Mouse (Mus musculus) forebrain, embryonic 11.5 days (tissue): ENCODE results near the gene Spon1. TPM values are rescaled to one million over a fixed set of nuclear protein-coding genes. Genes with fewer than 3 reads are reported as not detected.
A peak's percentile ranks its signal among the peaks of the same experiment; 100 is the strongest.

Experiments
- ATAC-seq: fragments of 200-750 bp; cut with Nextera tagmentation; replicated peaks from 2 replicates; pipeline ENCODE4 v1.8.0; 2017; ENCODE audit warnings: moderate TSS enrichment; ENCODE audit not compliant: low FRiP score
- DNase-seq: peaks from one replicate; pipeline ENCODE4 v3.0.0-alpha.2; 2017; ENCODE audit warnings: low spot score
- H3K27ac ChIP-seq: fragments of 300-500 bp; sonication (generic); 2 replicates; pipeline ENCODE4 v1.5.1; 2014; ENCODE audit warnings: low read depth, low read length
- H3K27me3 ChIP-seq: fragments of 300-500 bp; sonication (generic); 2 replicates; pipeline ENCODE4 v1.6.1; 2014; ENCODE audit warnings: mild to moderate bottlenecking, low read length, mixed read lengths; ENCODE audit not compliant: control insufficient read depth, insufficient read depth
- H3K36me3 ChIP-seq: fragments of 300-500 bp; sonication (generic); 2 replicates; pipeline ENCODE4 v1.6.1; 2014; ENCODE audit warnings: mild to moderate bottlenecking, low read length, moderate library complexity, mixed read lengths; ENCODE audit not compliant: control insufficient read depth, insufficient read depth
- H3K4me1 ChIP-seq: fragments of 300-500 bp; sonication (generic); replicated peaks from 2 replicates; pipeline ENCODE4 v1.6.1; 2014; ENCODE audit warnings: low read length, mixed read lengths; ENCODE audit not compliant: control insufficient read depth, insufficient read depth
- H3K4me2 ChIP-seq: fragments of 300-500 bp; sonication (generic); 2 replicates; pipeline ENCODE4 v1.6.1; 2014; ENCODE audit warnings: low read depth, mild to moderate bottlenecking, low read length, moderate library complexity, mixed read lengths; ENCODE audit not compliant: severe bottlenecking
- H3K4me3 ChIP-seq: fragments of 300-500 bp; sonication (generic); 2 replicates; pipeline ENCODE4 v1.5.1; 2014; ENCODE audit warnings: low read depth, low read length
- H3K9ac ChIP-seq: fragments of 300-500 bp; sonication (generic); 2 replicates; pipeline ENCODE4 v1.6.1; 2014; ENCODE audit warnings: low read length
- H3K9me3 ChIP-seq: fragments of 300-500 bp; sonication (generic); 2 replicates; pipeline ENCODE4 v1.6.1; 2016; ENCODE audit warnings: low read length, mixed read lengths; ENCODE audit not compliant: control insufficient read depth
- WGBS: fragments of 180-500 bp; shearing (Covaris S2); extraction: QIAGEN DNeasy Blood & Tissue Kit; methylation state at CpG from one replicate; pipeline ENCODE4 v1.1.7; 2014; 5-methylcytosine and 5-hydroxymethylcytosine counted together
- polyA plus RNA-seq: library from polyadenylated mRNA; unstranded; fragments of >200 nt; fragmentation: Nextera tagmentation; extraction: Ambion mirVana; gene quantifications from 2 replicates; pipeline ENCODE4 v1.2.1, GENCODE M21; 2014

The Spon1 gene
- polyA plus RNA-seq, 1 experiment from 2014 or later, result 9.0 TPM

GRCm38 (mm10) chr7:114086021-114086710, 320.4 kb downstream of the Spon1 start:
- H3K4me2 ChIP-seq, result no peak overlapping the region
- no peaks in the 10 kb centered on the region for H3K27me3 ChIP-seq
- 86% methylated on average over 6 of the region's 6 CpGs for WGBS
- no peak overlapping the region for H3K4me3 ChIP-seq
- H3K27ac ChIP-seq, result no peak overlapping the region
- DNase-seq, result no peak
- no peaks in the 10 kb centered on the region for H3K36me3 ChIP-seq
- no peaks in the 10 kb centered on the region for H3K9me3 ChIP-seq
- no peak overlapping the region for H3K9ac ChIP-seq
- peaks cover 13% of the 10 kb centered on the region for H3K4me1 ChIP-seq
- no peak for ATAC-seq

DNA sequence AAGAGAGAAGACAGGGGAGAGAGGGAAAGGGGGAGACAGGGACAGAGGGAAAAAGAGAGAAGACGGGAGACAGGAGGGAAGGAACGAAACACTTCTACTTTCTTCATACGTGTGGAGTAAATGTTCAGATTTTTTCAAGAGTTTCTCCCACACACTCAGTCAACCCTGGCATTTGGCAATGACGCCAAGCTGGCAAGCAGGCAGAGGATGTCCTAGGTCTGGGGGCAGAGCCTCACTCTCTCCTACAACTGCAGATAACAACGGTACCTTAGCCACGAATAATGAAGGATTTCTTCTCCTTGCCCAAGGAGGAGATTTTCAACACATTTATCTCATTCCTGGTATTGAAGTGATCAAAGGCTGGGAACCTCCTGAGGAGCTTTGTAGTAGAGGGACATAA, 321.5 kb downstream of the Spon1 start:
- no peak for ATAC-seq
- Histone ChIP-seq H3K27ac (no peak overlapping the region), H3K9me3 (no peaks in the 10 kb centered on the region), H3K4me2 (no peak overlapping the region), H3K27me3 (no peaks in the 10 kb centered on the region), H3K9ac (no peak overlapping the region), H3K4me3 (no peak overlapping the region), H3K36me3 (no peaks in the 10 kb centered on the region), H3K4me1 (peaks cover 13% of the 10 kb centered on the region)
- DNase-seq, result no peak
- WGBS, result 29% methylated on average over 6 of the region's 6 CpGs

GRCm38 (mm10) chr7:114087986-114088385, 322.2 kb downstream of the Spon1 start:
- H3K9me3 ChIP-seq, result no peaks in the 10 kb centered on the region
- no peak overlapping the region for H3K9ac ChIP-seq
- WGBS, result 9% methylated on average over 11 of the region's 11 CpGs
- DNase-seq (peak; percentile 55), ATAC-seq (no peak)
- H3K4me2 ChIP-seq, result peak overlapping the region; percentile 16; the same call in 1 of the 2 replicates
- H3K36me3 ChIP-seq, result no peaks in the 10 kb centered on the region
- no peaks in the 10 kb centered on the region for H3K27me3 ChIP-seq
- no peak overlapping the region for H3K4me3 ChIP-seq
- H3K27ac ChIP-seq, result no peak overlapping the region
- H3K4me1 ChIP-seq, result peaks cover 13% of the 10 kb centered on the region

DNA sequence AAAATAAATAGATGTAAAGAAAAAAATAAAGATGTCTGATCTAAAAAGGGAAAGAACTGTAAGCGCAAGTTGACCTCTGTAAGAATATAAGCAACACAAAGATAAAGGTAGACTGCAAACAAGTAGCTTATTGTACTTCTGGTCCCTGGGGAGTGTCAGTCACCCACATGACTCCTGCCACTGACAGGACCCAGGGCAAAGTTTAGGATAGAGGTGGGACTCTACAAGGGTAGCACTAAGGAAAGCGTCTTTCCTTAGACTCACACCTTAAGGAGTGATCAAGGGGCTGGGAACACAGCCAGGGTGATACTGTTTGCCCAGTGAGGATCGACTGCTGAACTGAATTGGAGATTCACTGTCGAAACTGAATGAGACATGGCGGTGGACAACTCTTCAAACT, 323.1 kb downstream of the Spon1 start:
- Histone ChIP-seq H3K4me3 (no peak overlapping the region), H3K9me3 (no peaks in the 10 kb centered on the region), H3K36me3 (no peaks in the 10 kb centered on the region), H3K9ac (no peak overlapping the region), H3K27ac (no peak overlapping the region), H3K4me2 (no peak overlapping the region), H3K27me3 (no peaks in the 10 kb centered on the region), H3K4me1 (peaks cover 13% of the 10 kb centered on the region)
- WGBS, result 68% methylated on average over 5 of the region's 5 CpGs
- no peak for DNase-seq
- ATAC-seq, result no peak

GRCm38 (mm10) chr7:114090231-114090630, 324.4 kb downstream of the Spon1 start:
- ATAC-seq (no peak), DNase-seq (no peak)
- WGBS, result 92% methylated on average over 3 of the region's 3 CpGs
- H3K9ac ChIP-seq, result no peak overlapping the region
- no peak overlapping the region for H3K4me3 ChIP-seq
- H3K4me1 ChIP-seq, result peaks cover 13% of the 10 kb centered on the region
- no peaks in the 10 kb centered on the region for H3K36me3 ChIP-seq
- H3K4me2 ChIP-seq, result no peak overlapping the region
- H3K9me3 ChIP-seq, result no peaks in the 10 kb centered on the region
- H3K27ac ChIP-seq, result no peak overlapping the region
- no peaks in the 10 kb centered on the region for H3K27me3 ChIP-seq

DNA sequence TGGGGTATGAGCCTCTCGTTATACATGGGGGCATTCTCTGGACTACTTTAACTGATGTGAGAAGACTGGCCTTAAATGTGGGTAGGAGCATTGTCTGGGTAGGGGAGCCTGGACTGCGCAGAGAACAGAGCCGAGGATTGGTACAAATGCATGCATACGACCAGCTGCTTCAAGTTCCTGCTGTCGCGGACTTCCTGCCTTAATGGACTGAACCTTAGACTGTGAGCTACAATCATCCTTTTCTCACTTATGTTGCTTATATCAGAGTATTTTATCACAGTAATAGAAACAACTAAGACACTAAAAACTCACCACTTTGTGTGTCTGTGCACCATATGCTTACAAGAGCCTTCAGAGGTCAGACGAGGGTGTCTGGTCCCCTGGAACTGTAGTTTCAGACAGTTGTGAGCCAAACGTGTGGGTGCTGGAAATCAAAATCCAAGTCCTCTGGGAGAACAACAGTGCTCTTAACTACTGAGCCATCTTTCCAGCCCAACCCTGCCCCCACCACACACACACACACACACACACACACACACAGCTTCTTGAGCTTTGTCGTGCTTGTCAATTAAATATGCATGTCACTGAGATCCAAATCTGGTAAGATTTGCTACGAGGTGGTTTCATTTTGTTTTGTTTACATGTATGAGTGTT, 325.2 kb downstream of the Spon1 start:
- Histone ChIP-seq H3K9ac (no peak overlapping the region), H3K4me2 (no peak overlapping the region), H3K4me1 (peaks cover 13% of the 10 kb centered on the region), H3K27me3 (no peaks in the 10 kb centered on the region), H3K36me3 (no peaks in the 10 kb centered on the region), H3K9me3 (no peaks in the 10 kb centered on the region), H3K4me3 (no peak overlapping the region), H3K27ac (no peak overlapping the region)
- WGBS, result 76% methylated on average over 10 of the region's 10 CpGs
- DNase-seq (no peak), ATAC-seq (no peak)
